Mouse (Mus musculus): ENCODE data around the gene Miga2.

Gene Miga2

DNA sequence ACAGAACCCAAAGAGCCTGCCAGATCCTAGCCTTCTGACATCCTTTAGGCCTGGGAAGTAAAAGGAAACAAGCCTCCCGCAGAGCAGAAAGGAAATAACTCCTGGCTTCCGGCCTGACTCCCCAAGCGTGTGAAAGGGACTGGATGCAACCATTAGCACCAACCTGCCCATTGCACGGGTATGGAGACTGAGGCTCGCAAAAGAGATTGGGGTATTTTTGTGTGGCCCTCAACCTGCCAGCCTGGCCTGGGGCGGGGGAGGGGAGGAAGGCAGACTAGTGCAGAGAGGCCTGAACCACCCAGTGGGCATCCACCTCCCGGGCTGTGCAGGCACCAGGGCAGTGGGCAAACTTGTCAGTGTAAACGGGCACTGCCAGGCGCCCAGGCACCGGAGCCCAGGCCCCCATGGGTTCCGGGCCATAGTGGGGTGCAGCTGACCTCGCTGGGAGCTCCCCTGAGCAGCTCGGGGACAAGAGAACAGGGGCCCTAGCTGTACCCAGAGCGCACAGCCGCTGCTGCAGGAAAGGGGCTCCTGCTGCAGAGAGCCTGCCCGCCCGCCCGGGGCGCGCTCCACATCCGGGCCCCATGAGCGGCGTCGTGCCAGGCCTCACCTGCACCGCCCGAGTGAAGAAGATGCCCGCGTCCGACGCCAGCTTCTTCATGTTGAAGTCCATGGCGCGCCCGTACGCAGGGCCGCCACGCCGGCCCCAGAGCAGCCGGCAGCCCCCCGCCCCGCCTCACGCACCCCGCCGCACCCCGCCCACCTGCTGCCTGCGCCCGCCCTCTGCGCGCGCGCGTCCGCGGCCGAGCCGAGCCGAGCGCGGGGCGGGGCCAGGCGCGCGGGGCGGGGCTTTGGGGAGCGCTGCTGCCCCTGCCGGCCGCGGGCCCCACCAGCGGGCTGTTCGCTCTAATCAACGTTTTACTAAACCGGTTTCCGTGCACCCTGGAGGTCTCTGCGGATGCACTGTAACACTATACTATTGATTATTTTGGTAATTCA lies 5.2 kb upstream of the Miga2 start, which contains the start of gene Sh3glb2:
Sh3glb2 (minus strand) TSS at position 805 of the 999 bp plus-strand sequence.
- in situ Hi-C loops (cut with MboI, MseI), result no loop called here

DNA sequence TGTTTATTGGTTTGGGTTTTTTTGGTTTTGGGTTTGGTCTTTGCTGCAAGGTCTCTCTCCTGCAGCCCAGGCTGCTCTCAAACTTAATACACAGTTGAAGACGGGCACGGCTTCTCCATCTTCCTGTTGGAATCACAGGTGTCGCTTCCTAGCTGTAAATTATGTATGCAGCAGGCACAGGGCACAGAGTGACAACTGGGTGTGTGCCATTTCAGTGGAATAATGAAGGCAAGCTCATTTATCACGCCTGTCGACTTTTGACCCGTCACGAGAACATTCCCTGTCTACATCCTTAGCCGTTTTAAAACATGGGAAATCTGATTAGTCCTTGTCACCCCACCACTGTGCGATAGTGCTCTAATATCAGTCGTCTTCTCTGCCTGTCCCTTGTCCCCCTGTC lies 3.4 kb upstream of the Miga2 start:
- in situ Hi-C loops (cut with MboI, MseI), result no loop called here

DNA sequence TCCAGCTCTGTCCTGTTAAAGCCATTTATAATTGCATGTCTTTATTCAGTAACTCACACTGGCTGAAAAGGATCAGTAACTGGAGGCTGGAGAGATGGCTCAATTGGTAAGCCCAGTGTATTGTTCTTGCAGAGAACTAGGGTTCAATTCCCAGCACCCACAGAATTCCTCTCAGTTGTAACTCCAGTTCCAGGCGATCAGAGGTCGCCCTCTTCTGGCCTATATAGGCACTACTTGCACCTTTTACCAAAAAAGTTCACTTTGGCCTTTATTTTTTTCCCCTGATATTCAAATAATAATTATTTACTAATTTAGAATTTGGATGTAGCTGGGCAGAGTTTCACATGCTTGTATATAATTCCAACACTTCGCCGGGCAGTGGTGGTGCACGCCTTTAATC lies 1.2 kb upstream of the Miga2 start:
- in situ Hi-C loops (cut with MboI, MseI), result no loop called here

DNA sequence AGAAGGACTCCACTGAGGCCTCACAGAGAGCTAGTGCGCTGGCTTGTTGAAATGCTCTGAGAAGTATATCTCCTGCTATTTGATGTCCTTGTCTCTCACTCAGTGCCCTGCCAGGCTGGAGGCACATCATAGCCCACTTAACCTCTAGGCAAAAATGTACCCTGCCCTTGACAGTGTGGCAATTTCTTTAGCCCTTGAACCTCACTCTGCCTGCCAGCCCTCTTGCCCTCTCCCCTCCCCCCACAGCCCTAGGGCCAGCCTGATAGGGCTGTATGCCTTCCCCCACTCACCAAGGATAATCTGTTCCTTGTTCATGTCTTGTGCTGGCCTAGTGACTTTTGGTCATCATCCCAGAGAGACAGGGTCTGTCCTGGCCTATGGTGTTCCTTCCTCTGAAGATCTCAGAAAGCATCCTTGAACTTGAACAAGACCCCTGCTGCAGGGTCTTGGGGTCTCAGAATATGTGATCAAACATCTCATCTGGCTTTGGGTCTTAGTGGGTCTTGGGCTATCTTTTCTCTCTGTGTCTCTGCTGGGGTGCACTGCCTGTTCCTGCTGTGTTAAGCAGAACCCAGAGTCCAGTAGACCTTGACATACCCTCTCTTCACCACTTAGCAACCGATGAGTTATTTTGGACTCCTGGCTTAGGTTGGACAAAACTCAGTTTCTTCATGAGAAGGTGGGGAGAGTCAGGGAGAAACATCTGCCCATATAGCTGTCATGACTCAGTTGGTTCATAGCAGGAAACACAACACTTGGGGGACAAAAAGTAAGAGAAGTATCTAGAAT lies 1.4 kb downstream of the Miga2 start:
- in situ Hi-C loops (cut with MboI, MseI), result no loop called here

DNA sequence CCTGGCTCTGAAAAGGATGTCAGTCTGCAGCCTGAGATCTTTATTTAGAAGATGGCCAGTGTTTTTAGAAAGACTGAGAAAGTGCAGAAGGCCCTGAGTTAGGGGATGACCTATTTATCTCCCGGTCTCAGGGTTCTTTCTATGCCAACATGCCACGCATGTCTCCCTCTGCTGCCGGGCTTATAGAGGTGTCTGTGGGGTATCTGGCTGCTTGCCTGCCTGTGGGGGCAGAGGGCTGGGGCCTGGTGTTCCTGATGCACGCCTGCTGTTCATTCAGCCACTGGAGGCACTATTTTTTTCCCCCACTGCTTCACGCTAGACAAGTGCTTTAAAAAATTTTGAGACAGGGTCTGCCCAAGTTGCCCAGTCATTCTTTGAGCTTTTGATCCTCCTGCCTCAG lies 2.2 kb downstream of the Miga2 start:
- in situ Hi-C loops (cut with MboI, MseI), result no loop called here

DNA sequence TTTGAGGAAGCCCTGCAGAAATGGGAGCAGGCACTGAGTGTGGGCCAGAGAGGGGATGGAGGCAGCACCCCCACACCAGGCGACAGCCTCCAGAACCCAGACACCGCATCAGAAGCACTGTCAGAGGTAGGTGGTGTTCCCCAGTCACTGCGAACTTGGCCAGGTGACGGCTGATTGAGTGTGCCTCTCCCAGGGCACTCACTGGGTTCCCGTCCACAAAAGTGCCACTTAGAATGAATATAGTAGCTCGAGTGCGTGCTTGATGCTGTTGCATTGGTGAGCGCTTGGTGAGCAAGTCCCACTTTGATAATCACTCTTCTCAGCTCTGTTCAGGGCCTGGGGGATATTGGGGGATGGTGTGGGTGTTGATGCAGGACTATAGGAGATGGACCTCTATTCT lies 7.5 kb downstream of the Miga2 start:
- in situ Hi-C loops (cut with MboI, MseI), result no loop called here

DNA sequence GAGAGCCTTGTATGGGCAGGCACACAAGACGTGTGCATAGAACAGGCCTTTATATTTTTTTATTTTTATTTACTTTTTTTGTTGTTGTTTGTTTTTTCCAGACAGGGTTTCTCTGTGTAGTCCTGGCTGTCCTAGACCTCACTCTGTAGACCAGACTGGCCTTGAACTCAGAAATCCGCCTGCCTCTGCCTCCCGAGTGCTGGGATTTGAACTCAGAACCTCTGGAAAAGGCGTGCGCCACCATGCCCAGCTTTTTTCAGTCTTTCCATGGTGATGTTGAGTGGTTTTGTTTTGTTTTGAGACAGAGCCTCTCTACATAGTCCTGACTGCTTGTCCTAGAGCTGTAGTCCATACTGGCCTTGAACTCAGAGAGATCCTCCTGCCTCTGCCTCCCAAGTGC lies 8.7 kb downstream of the Miga2 start:
- in situ Hi-C loops (cut with MboI, MseI), result no loop called here

DNA sequence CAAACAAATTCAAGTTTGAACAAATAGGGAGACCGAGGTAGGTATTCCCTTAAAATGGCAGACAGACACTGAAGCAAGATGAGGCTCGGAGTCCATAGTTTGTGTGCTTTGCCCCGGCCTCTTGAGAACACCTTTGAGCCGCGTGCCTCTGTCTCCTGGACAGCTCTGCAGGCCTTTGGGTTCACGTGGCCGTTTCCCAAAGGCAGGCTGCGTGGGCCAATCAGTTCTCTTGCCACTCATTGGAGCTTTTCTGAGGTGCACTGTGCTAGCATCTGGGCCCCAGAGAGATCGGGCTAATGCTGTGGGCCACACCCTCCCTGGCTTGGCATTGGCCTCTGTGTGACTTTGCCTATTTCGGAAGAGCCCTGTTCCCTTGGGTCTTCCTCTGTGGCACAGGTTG lies 11.9 kb downstream of the Miga2 start:
- in situ Hi-C loops (cut with MboI, MseI), result no loop called here

DNA sequence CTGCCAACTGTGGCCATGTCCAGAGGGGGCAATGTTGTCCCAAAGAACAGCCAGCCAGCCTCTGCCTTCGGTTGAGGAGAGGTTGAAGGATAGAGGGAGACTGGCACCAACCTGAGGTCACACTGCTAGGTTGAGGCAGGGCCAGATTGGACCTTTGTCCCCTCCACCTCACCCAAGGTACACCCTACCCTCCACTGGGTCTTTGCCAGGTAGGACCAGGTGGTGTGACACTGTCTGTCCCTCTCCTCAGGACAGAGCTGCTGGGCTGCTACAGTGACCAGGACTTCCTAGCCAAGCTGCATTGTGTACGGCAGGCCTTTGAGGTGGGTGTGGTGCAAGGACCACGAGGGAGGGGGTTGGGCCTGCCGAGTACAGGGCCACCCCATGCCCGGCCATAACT lies 13.7 kb downstream of the Miga2 start:
- in situ Hi-C loops (cut with MboI, MseI), result no loop called here

DNA sequence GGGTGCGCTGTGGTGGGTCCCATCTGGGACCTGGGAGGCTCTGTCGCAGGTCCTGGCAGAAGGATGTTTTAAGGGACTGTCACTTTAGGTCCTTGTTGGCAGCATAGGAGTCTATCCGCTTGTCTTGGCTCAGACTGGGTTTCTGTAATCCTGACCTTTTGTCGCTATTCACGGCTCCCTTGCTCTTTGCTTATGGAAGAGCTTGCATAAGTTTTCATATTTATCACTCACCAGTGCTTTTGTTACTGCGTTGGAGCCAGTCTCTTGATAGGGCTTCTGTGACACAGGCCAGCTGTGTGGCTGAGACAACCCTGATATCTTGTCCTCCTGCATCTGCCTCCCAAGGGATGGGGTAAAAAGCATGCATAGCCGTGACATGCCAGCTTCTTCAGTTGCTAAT lies 15.3 kb downstream of the Miga2 start:
- in situ Hi-C loops (cut with MboI, MseI), result no loop called here

DNA sequence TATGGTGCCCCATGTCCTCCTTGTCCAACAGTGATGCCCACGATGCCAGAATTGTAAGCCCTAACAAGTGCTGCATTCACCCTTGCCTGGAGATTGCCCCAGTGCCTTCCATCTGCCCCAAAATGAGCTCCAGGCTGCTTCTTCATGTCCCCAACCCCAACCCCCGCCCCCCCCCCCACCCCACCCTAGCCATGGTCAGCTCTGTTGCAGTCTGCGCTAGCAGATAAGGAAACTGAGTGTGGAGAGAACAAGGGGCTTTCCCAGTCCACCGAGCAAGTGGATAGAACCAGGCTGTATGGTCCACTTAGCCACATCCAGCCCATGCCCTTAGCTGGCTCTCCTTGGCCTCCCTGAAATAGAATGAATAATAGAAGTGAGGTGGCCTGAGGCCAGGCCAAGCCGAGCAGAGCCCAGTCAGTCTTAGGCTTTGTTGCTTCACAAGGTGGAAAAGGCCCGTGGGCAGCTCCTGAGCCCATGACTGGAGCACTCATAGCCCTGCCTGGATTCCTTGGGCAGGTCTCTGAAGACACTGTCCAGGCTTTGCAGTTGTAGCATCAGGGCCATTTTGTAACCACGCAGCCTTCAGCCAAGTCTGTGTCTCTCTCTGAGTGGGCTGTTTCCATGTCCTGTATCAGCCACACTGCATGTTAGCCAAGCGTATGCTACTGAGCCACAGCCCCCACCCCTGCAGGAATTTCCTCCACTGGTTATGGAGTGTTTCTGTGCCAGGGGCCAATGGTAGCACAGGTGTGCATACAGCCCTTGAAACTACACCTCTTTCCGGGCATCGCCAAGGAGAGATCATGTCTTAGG lies 16.7 kb downstream of the Miga2 start:
- in situ Hi-C loops (cut with MboI, MseI), result no loop called here

DNA sequence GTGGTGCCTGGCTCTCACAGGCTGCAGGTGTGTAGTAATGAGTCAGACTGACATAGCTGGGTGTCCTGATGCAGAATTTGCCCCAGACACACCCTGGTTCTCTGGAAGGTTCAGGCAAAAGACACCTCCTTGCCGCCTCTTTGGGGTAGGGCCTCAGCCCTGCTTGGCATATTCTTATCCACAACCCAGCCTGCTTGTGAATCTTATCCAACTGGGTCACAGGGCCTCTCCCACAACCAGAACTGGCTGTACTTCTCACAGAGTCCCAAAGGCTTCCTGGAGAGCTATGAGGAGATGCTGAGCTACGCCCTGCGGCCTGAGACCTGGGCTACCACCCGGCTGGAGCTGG lies 17.3 kb downstream of the Miga2 start:
- in situ Hi-C loops (cut with MboI, MseI), result no loop called here

DNA sequence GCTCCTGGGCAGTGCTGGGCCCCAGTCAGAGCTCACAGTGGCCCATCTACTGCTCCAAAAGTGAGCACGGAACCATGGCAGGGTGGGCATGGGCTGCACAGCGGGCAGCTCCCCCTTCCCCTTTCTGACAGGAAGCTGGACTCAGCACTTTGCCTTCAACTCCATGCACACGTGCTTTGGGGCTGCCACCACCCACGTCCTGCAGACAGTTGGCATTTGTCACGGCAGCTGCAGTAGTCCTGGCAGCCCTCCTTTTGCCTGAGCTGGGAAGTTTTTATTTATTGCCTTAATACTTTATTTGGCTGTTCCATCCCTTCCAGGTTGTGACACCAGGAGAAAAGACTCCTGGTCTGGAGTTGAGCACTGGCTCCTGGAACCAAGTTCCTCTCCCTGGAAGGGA lies 20.8 kb downstream of the Miga2 start:
- in situ Hi-C loops (cut with MboI, MseI), result no loop called here

DNA sequence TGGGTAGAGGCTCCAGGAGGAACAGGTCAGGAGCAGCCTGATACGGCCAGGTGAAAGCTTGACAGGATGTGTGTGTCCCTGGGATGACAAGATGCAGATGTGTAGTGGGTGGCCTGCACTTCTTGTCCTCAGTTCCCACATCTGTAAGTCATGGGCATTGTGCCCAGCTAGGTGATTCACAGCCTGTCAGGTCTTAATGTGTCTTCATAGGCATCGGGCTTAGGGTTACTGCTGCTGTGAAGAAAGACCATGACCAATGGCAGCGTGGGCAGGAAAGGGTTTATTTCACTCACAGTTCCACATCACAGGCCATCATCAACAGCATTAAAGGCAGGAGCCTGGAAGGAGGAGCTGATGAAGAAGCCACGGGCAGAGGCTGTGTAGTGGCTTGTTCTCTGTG lies 21.6 kb downstream of the Miga2 start:
- in situ Hi-C loops (cut with MboI, MseI), result no loop called here

DNA sequence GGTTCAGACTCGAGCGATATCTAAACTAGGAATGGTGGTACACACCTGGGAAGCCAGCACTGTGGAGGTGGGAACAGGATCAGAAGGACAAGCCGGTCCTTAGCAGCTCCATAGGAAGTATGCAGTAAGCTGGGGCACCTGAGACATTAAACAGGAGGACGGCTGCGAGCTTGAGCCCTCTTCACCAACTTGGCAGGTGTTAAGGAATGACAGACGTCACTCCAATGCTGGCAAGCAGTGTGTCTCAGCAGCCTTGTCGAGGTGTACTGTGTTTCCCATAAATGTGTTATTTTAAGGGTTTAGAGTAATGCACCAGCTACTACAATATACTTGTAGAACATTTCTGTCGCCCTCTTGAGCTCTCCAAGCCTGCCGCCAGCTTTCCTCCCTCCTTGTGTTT lies 22.9 kb downstream of the Miga2 start:
- in situ Hi-C loops (cut with MboI, MseI), result no loop called here

DNA sequence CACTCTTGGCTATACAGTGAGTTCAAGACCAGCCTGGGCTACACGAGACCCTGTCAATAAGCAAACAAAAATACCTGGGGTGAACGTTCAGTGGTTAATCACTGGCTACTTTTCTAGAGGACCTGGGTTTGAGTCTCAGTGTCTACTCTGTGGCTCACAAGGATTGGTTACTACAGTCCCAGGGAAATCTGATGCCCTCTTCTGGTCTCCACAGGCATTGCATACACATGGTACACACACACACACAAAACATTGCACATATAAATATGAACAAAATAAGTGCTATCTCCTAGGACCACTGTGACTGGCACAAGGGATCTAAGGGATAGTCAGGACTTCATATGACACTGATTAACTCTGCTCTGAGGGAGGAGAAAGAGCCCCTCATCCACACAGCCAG lies 25.0 kb downstream of the Miga2 start:
- in situ Hi-C loops (cut with MboI, MseI), result no loop called here

DNA sequence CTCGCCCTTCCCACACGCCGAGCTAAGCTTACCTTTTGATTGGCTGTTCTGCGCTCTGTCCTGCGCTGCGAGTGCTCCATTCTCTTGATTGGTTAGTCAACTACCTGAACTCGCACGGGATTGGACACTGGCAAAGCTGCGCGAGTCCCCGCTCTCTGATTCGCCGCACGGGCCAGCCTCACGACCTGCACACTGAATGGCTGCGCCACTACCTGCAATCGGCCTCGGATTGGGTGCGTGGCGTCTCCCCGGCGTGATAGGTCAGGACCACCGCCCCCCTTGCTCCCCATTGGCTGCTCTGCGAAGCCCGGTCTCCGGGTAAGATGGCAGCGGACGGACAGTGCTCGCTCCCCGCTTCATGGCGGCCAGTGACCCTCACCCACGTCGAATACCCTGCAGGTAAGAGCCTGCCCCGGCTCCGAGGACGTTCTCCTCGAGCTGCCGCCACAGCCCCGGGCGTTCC lies 28.1 kb downstream of the Miga2 start, which contains the start of gene Dolpp1:
Dolpp1 (plus strand) TSS at position 141 of the 463 bp plus-strand sequence.
- in situ Hi-C loops (cut with MboI, MseI), result no loop called here

DNA sequence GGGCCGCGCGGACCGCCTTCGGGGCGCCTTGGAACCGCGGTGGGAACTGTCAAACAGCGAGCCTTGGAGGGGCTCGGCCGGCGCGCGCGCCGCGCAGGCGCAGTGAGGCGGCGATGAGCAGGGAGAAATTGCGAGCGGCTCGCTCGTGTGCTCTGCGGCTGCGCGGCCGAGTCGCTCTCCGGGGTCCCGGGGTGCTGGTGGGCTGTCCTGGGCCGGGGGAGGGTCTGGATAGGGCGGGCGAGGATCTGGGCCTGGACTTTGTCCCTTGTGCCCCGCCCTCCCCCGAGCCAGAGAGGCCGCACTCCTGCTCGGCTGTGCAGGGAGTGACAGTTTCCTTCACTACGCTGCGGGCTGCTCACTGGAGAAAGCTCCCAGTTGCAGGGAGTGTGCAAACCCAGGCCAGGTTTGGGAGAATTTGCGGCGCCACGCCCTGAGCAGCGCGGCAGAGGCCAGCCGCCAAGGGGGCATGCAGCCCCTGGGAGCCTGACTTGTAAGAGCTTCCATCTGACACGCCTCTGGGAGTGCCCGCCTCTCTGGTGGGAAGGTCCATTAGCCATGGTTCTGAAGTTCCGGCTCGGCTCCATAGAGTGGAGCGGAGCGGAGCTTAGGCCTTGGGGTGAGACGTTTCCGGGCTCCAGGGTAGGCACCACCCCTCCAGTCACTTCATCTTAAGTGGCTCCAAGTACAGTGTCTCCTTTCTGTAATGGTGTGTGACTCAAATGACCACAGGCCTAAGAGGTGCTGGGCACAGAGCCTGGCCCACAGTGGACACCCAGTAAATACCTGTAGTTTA lies 28.7 kb downstream of the Miga2 start:
- in situ Hi-C loops (cut with MboI, MseI), result no loop called here

DNA sequence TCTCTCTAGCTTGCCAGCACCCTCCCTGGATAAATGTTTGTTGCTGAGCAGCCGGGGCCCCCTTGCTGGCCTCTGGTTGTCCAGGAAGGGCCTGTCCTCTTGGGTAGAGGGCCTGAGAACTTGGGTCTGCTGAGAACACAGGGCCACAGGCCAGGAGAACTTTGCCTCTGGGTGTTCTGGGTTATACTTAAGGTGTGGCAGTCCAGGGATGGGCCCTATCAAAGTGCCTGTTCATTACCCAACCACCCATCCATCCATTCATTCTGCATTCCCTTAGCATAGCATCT lies 29.3 kb downstream of the Miga2 start:
- in situ Hi-C loops (cut with MboI, MseI), result no loop called here

DNA sequence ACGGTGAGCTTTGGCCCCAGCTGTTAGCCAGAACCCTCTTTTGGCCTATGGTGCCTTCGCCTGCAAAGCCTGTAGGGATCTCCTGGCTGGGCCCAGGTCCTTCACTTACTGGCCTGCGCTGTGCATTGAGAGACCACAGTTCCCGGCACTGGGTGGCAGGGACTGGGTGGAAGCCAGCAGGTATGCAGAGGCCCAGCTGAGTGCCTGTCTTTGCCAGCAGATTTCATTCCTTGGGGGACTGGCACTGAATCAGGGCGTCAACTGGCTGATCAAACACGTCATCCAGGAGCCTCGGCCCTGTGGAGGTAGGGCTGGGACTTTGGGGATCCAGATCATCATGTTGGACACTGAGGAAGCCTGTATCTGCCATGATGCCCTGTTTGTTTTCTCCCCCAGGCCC lies 31.7 kb downstream of the Miga2 start:
- in situ Hi-C loops (cut with MboI, MseI), result no loop called here

DNA sequence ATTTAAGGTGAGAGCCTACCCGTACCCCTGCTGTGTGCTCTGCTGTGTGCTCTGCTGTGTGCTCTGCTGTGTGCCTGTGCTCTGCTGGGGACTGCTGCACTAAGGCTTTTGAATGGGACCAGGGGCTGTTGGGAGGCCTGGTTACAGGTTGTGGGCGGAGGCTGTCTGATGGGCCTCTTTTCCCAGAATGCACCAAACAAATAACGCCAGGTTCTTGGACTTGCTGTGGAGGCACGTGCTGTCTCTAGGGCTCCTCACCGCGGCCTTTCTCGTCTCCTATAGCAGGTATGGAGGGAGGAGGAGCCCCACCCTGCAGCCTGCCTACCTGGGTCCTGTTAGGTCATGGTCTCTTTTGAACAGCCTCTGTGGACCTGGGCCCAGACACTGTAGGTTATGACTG lies 32.2 kb downstream of the Miga2 start:
- in situ Hi-C loops (cut with MboI, MseI), result no loop called here
